In the genomic region with DNA sequence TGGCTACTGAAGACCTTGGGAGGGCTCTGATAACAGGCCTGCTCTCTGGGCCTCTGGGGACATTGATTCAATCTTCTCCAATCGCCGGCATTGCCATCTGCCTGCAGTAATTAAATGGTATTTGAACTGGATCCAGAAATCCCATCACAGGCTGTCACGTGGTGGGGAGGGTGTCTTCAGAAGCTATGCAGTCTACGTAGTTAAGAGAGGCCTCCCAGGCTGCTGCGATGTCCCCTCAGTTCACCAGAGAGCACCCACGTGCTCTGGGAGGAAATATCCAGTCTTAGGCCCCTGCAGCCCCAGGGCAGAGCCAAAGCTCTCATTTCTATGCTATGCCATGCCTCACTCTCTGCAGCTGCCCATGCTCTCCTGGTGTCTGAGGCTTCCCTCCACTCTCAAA, we compare ENCODE assay signal across 9 mouse cellular contexts. TPM values are rescaled to one million over a fixed set of nuclear protein-coding genes. Genes with fewer than 3 reads are reported as not detected.
DNase-seq lines count a peak whose midpoint lies in the region; ATAC-seq and TF ChIP-seq lines count a peak whose summit lies in the region.
"Had no signal": no experiment of that assay in that cellular context is flagged by ENCODE, and none has a peak within 500 bp of the region (broad histone marks: within the 10 kb centered on the region; RNA-seq: fewer than 3 reads in every experiment).

No protein-coding gene starts in this region.

- H3K4me1 ChIP-seq in heart, embryonic 13.5 days, result peaks cover 57% of the 10 kb centered on the region
- peaks cover 44% of the 10 kb centered on the region for H3K4me1 ChIP-seq in bone marrow macrophage, adult 2 months (ENCODE audit: control insufficient read depth, insufficient read depth, low read length)
- peaks cover 67% of the 10 kb centered on the region for H3K4me1 ChIP-seq in hindbrain, embryonic 15.5 days (replicated peaks)

- peaks cover 6% of the 10 kb centered on the region for H3K36me3 ChIP-seq in heart, embryonic 13.5 days
- peaks cover 20% of the 10 kb centered on the region for H3K36me3 ChIP-seq in hindbrain, embryonic 15.5 days
- peaks cover 10% of the 10 kb centered on the region; the same call in 1 of the 2 replicates for H3K36me3 ChIP-seq in macrophage (ENCODE audit: inconsistent target)

- no peak for DNase-seq in heart, postnatal 10 days
- no peak for DNase-seq in gastrocnemius, adult 2 months
- DNase-seq in urinary bladder, postnatal 14 days (ENCODE audit: low spot score), result no peak
- no peak for DNase-seq in heart, postnatal 36 days

- no peaks in the 10 kb centered on the region for H3K9me3 ChIP-seq in heart, embryonic 13.5 days
- no peaks in the 10 kb centered on the region for H3K9me3 ChIP-seq in hindbrain, embryonic 15.5 days
- H3K9me3 ChIP-seq: embryonic facial prominence, embryonic 13.5 days had no signal

- H3K4me2 ChIP-seq in heart, embryonic 13.5 days, result no peak overlapping the region
- peak overlapping the region; percentile 28; the same call in 1 of the 2 replicates for H3K4me2 ChIP-seq in hindbrain, embryonic 15.5 days
- H3K4me2 ChIP-seq: embryonic facial prominence, embryonic 13.5 days had no signal

- TF ChIP-seq POLR2A in bone marrow macrophage, adult 2 months (IDR thresholded peaks at IDR 0.05; ENCODE audit: borderline replicate concordance, low read depth, low read length), result no peak

- H3K9ac ChIP-seq in heart, embryonic 13.5 days, result 0 out of 2 replicates have a peak overlapping the region, but pooled peaks have one; percentile 15
- H3K9ac ChIP-seq in hindbrain, embryonic 15.5 days, result no peak overlapping the region
- H3K9ac ChIP-seq: embryonic facial prominence, embryonic 13.5 days had no signal

- TF ChIP-seq CTCF in bone marrow macrophage, adult 2 months (IDR thresholded peaks at IDR 0.05; ENCODE audit: low read depth, low read length), result no peak
- no peak for TF ChIP-seq CTCF in gastrocnemius, adult 2 months (IDR thresholded peaks at IDR 0.05)

- no peak for ATAC-seq in heart, embryonic 13.5 days (ENCODE audit: extremely low read depth, insufficient number of reproducible peaks, low FRiP score, low TSS enrichment)
- peak; percentile 28 for ATAC-seq in hindbrain, embryonic 15.5 days (ENCODE audit: low FRiP score, low read depth)

- no peak overlapping the region for H3K27ac ChIP-seq in heart, embryonic 13.5 days (replicated peaks)
- peak overlapping the region; percentile 88 for H3K27ac ChIP-seq in bone marrow macrophage, adult 2 months (ENCODE audit: insufficient read depth, low read depth, low read length)
- H3K27ac ChIP-seq in hindbrain, embryonic 15.5 days (replicated peaks), result peak overlapping the region; percentile 65
- H3K27ac ChIP-seq in macrophage, result peak overlapping the region; percentile 93
- H3K27ac ChIP-seq in gastrocnemius, adult 2 months, result no peak overlapping the region
- H3K27ac ChIP-seq: embryonic facial prominence, embryonic 13.5 days had no signal

- intact Hi-C loops in heart, postnatal 10 days (cut with DNase I), result no loop called here
- intact Hi-C loops in gastrocnemius, adult 2 months (cut with DNase I), result no loop called here
- intact Hi-C loops in heart, postnatal 36 days (cut with DNase I), result no loop called here

- H3K4me3 ChIP-seq in heart, embryonic 13.5 days, result no peak overlapping the region
- no peak overlapping the region for H3K4me3 ChIP-seq in bone marrow macrophage, adult 2 months (ENCODE audit: insufficient read depth, low read length)
- H3K4me3 ChIP-seq in hindbrain, embryonic 15.5 days, result no peak overlapping the region
- no peak overlapping the region for H3K4me3 ChIP-seq in macrophage (ENCODE audit: inconsistent target)
- no peak overlapping the region for H3K4me3 ChIP-seq in gastrocnemius, adult 2 months
- H3K4me3 ChIP-seq: embryonic facial prominence, embryonic 13.5 days had no signal

- peaks cover 46% of the 10 kb centered on the region for H3K79me2 ChIP-seq in macrophage (ENCODE audit: inconsistent target)

- 32% methylated on average over 6 of the region's 6 CpGs for WGBS in heart, embryonic 13.5 days
- WGBS in hindbrain, embryonic 15.5 days, result 6% methylated on average over 6 of the region's 6 CpGs
- WGBS in macrophage (ENCODE audit: missing documents), result 94% methylated on average over 6 of the region's 6 CpGs

- H3K27me3 ChIP-seq in heart, embryonic 13.5 days (replicated peaks), result no peaks in the 10 kb centered on the region
- no peaks in the 10 kb centered on the region for H3K27me3 ChIP-seq in hindbrain, embryonic 15.5 days
- H3K27me3 ChIP-seq: embryonic facial prominence, embryonic 13.5 days had no signal

RNA-seq across cellular contexts. Expression of gene Kif21b, which starts 11.1 kb away (rescaled TPM):
- 1.5 and 1.7 TPM in 2 replicates for polyA plus RNA-seq in heart, embryonic 13.5 days (2015; fragmentation: Nextera tagmentation; extraction: Ambion mirVana)
- total RNA-seq in heart, postnatal 10 days (2021), result 1 to 10 TPM; 1.3 to 1.6 TPM
- polyA plus RNA-seq in bone marrow macrophage, adult 2 months (2012; ENCODE audit: insufficient read depth, insufficient read length, missing spikeins), result 16.2 and 17.9 TPM in 2 replicates
- polyA plus RNA-seq in hindbrain, embryonic 15.5 days (2015; fragmentation: Nextera tagmentation; extraction: Ambion mirVana), result 48.9 and 50.0 TPM in 2 replicates
- 10 to 100 TPM in 24 of 26 experiments, 1 to 10 TPM in 2; 8.5 to 75.3 (median 34.6) TPM for total RNA-seq in macrophage (2018; cell fraction: chromatin; rRNA removed)
- 10 to 100 TPM in 11 of 26 experiments, 1 to 10 TPM in 15; 4.7 to 14.3 (median 9.2) TPM for total RNA-seq in macrophage (2018; cell fraction: cytosol; rRNA removed)
- total RNA-seq in macrophage (2018; cell fraction: nucleus; rRNA removed), result 10 to 100 TPM in 22 of 26 experiments, 1 to 10 TPM in 4; 7.2 to 42.0 (median 17.1) TPM
- 7.3 to 9.8 TPM (median 9.5 TPM) in 3 replicates for polyA plus RNA-seq in macrophage (2018)
- under 1 TPM; 0.46 to 0.47 TPM for total RNA-seq in gastrocnemius, adult 2 months (2021)
- total RNA-seq in heart, postnatal 36 days (2021), result under 1 TPM; 0.92 to 0.95 TPM

Comparison
In these comparisons a context has a peak if more than half of its experiments do, and no peak if none do; other contexts are left out.
1. H3K27ac ChIP-seq: peak in bone marrow macrophage, adult 2 months (single experiment), hindbrain, embryonic 15.5 days (single experiment) and macrophage (single experiment); none in heart, embryonic 13.5 days (single experiment) and gastrocnemius, adult 2 months (single experiment).